Mouse (Mus musculus) ZHBTc4 (cell line): ENCODE measurements at regions not wholly inside any gene's neighbourhood (a gene's known extent, or its start where the extent isn't known, plus 50 kb on each side); places are given as distances from the start of the nearest gene placed in this dataset.
"Not testable (repeated sequence)": the region's sequence is repeated elsewhere in the genome, so short reads cannot be mapped to it uniquely, and the experiment has no call there.

Experiments
- DNase-seq: peaks from one replicate; pipeline ENCODE4 v3.0.0-alpha.2; 2011; ENCODE audit warnings: low read depth, low spot score

DNA sequence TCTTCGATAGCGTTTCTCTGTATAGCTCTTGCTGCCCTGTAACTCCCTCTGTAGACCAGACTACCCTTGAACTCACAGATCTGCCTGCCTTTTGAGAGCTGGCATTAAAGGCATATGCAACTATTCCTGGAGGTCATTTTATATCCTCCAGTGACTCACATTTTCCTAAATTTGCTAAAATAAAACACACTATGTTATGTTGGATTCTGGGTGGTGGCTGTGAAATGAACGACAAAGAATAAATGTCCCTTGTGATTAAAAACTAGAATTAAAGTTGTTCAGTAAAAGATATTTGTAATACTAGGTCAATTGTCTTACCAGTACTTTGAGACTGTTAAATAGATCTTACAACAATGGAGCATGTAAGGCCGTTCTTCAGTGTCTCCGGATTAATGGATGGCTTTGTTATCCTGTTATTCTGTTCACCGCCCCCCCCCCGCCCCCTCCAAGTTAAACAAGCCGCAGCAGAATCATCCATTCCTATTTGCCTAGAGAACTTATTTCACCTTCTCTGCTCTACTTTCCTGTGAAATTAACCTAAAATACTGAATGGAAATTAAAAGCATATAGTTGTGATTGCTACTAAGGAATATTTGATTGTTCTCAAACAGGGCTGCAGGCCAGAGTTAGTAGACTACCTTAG is 240.4 kb downstream of the Mef2c start:
- no peak for DNase-seq

DNA sequence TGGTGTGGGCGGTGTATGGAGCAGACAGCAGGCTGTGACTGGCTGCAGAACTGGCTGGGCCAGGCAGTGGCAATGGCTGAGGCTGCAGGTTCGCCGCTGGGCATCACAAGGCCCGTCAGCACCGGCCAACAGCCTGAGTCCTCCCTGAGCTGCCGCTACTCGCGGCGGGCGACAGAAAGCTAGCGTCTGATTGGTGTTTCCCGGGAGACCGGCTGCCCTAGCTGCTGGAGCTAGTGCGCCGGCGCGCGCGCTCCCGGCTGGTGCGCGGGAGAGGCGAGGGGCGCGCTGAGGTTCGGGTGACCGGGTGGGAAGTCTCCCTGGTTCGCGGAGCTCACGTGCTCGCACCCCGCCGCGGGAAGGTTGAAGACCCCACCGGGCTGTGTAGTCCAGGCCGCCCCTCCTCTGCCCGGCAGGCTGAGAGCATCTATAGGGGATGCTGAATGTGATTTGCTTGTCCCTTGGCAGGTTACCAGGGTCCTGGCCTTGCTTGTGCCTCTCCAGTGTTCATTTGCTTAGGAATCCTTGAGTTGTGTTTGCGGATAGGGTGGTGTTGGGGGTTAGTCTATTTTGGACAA is 241.2 kb downstream of the Mef2c start:
- peak; percentile 87 for DNase-seq

DNA sequence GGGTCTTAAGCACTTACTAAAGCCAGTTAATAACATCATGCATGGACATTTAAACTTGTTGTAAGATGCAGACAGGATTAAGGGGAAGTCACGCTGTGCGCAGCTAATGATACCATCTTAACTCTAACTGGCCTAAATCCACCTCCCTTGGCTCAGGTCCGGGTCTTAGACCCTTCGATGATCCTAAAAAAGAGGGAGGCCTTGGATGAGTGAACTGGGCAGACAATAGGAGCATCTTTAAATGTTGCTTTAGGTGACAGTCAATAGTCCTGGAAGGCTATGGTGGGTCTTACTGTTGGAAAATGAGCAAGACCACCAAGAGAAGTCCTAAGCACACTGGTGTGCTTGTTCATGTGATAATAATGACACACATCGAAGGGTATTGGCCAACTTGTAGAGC is 242.1 kb downstream of the Mef2c start:
- DNase-seq, result no peak

- no peak for DNase-seq
These were observed 243.8 kb downstream of the Mef2c start for GRCm38 (mm10) chr13:83747671-83748070.

DNA sequence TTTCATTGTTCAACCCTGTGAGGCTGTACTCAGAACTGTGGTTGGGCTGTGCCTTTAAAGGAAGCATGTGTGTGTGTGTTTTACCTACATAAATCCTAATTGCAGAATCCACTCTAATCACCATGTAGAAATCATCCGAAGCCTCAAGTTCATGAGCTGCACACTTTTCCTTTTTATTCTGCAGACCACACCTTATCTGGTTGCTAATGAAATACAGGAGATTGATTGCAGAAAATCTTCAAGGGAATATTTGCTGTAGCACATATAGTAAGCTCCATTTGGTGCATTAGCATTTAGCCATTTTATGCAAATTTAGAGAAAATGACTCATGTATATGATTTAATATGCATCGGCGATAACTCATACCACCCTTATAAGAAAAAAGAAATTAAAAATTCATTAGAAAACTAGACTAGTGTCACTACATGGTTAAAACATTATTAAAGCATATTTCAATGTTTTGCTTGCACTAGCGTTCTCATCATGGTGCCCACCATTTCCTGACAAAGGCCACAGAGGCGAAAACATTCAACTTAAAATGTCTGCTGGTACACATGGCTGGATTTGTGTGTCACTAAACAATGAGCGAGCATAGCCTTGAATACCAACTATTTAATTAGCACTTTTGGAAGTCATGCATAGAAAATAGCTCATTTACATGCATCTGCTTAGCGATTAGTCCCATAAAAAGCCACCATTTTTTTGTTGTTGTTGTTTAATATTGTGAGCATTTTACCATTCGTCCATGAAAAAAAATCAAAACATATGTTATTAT is 245.7 kb downstream of the Mef2c start:
- DNase-seq, result no peak

- DNase-seq, result no peak
These were observed 246.6 kb downstream of the Mef2c start for GRCm38 (mm10) chr13:83750437-83750836.

DNA sequence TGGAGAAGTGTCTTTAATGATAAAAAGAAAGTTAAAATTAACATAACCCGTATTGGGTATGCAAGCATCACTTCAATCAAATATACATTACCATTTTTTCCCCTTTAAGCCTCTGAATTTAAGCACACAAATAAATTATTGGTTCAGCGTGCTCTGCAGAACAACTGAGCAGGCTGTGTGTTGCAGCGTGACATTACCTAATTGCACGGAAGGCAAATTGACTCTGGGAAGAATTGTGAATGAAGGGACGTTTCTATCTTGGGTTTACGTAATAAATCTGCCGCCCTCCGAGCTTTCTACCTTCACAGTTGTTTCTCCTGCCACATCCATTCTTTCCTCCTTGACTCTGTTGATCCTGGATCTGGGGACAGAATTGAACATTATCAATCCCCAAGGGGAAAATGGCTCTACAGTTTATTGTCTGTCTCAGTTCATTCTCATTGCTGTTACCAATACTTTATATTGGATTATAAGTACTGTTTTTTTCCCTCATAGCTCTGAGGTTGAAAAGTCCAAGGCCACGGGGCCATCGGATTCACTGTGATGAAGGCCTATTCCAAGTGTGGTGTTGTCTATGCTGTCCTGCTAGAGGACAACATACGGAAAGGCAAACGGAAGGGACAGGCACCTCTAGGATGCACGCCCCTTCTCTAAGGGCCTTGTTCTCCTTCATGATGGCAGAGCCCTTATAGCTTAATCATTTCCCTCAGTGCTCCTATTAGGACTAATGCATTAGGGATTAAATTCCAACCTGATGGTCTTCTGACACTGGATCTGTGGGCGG is 256.7 kb downstream of the Mef2c start:
- no peak for DNase-seq

DNA sequence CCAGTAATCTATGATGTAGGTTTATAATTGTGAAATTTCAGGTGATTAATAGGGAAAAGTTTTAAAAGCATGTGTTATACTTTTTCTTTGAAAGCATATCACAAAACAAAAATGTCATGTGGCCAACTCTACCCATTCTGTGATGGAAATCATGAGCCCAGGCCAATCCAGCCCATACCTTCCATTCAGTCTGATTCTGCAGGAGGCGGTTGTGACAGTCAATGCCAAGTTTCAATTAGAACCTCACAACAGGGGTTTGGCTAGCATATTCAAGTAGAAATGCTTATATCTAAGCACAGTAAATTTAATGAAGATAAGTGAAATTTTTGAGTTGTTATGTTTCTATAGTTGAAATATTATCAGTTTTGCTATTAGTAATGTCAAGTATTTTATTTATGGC is 258.6 kb downstream of the Mef2c start:
- no peak for DNase-seq

GRCm38 (mm10) chr13:83763288-83763687 is 259.5 kb downstream of the Mef2c start:
- DNase-seq, result not testable (repeated sequence)

DNA sequence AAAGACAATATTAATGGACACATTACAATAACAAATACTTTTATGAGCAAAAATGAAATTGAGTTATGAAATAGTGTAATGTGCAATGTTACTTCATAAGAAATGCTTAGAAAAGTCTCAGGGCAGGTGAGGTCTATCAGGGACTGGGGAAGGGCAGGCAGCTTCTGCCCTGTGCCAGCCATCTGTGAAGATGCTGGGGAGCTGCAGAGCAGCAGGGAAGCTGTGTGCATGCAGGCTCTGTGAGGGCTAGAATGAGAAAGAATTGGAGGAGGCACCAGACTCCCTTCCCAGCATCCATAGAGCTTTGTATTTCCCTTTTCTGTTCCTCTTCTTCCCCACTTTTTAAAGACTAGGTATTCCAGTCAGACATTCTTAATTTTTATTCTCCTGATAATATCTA is 281.8 kb downstream of the Mef2c start:
- no peak for DNase-seq

DNA sequence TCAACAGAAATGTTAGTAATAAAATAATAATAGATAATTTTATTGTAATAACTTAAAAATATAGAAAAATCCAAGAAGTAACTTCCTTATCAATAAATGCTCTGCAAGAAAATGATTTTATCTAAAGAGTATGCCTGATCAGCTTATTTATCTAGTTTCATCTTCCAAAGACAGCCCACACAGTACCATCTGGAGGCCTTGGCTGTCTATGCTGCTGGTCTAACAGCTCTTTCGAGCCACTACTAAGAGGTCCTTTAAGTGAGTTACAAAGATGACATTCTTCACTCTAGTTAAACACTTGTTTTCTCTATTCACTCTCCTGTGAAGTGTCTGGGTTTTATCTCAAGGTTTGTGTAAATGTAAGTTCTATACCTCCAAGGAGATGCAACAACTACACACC is 305.7 kb downstream of the Mef2c start:
- no peak for DNase-seq

DNA sequence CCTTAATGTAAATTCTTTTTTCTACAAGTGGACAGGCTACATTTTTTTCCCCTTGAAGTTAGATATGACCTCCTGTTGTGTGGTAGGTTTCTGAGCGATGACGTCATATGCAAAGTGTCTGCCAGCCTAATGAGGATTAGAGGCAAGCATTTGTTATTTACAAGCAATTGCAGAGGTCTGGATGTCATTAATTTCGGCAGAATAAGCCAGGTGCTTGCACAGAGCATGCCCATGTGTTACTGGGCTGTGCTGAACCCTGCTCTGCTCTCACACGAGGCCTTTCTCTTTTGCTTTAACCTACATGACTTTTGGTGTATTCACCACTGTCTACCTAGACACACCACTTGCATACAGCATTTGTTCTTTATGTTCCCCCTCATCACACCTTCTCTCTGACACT is 316.5 kb downstream of the Mef2c start:
- DNase-seq, result no peak

DNA sequence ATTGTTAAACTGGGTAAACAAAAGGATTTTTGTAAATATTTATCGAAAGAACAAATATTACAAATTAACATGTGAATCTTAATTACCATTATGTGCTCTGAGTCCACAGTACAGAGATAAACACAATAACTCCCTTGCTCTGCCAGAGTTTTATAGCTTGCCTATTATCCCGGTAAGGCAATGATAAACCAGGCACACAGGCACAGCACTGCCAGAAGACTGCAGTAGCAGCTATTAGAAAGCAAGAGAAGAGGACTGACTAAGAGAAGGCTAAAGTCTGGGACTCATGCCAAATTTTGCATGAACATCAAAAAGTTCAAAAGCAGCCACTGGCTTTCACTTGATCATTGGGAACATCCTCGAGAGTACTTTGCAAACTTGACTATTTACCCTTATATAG is 316.9 kb downstream of the Mef2c start:
- no peak for DNase-seq

DNA sequence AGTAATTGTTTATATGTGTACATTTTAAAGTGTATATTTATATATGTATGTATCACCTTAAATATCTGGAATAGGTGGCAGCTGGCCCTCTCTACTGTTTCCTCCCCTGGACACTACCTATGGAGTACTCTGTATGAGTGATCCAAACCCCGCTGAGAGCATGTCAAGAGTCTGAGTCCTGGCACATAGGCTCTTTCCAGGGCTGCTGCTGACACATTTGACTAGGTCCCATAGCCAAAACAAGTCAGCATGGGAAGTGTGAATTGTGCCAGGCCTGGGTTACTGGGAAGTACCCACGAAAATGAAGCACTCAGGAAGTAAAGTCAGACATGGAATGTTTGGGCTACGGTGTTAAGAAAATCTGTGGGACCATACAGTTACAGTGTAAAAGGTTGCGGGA is 321.1 kb downstream of the Mef2c start:
- no peak for DNase-seq

DNA sequence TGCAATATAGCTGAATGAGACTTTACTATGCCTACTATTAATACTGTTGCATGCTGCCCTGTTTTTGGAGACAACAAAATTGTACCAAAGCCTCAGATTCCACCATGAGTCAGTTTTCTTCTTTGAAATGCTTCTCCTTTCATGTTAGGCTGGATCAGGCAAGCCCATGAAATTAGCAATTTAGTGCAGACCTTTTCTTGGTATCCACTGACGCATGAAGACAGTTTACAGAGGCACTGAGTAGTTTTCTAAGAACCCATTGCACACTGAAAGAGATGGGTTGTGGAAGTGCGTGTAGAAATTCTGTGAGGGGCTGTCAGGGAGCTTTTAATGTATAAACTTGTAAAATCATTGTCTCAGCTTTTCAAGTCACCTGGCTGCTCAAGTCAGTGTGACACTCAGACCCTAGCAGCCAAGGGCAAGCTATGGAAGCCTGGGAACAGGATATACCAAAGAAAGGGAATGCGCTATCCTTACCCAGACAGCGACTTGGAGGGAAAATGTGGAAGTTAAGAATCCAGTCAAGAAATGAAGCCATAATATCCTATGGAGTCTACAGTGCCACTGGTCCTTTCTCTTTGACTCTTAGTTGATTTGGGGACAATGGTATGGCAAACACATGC is 323.1 kb downstream of the Mef2c start:
- DNase-seq, result no peak

GRCm38 (mm10) chr13:83865932-83866685 is 356.0 kb upstream of the Tmem161b start:
- DNase-seq, result no peak

DNA sequence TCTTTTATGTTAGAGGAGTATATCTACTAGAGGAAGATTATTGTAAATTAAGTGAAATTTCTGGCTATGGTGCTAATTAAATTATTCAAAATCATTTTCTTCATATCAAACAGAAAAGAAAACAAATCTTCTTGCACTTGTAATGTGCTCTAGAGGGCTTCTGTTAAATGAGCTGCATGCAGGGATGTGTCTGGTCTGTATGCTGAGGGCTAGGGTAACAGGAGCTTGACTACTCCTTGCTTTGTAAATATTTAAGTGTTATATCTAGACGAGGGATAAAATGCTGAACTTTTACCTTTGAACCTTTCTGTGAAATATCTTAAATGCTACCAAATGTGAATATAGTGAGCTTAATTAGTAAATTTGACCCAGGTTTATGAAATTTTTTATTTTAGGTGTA is 354.9 kb upstream of the Tmem161b start:
- no peak for DNase-seq

GRCm38 (mm10) chr13:83867831-83868473 is 354.1 kb upstream of the Tmem161b start:
- DNase-seq, result no peak

DNA sequence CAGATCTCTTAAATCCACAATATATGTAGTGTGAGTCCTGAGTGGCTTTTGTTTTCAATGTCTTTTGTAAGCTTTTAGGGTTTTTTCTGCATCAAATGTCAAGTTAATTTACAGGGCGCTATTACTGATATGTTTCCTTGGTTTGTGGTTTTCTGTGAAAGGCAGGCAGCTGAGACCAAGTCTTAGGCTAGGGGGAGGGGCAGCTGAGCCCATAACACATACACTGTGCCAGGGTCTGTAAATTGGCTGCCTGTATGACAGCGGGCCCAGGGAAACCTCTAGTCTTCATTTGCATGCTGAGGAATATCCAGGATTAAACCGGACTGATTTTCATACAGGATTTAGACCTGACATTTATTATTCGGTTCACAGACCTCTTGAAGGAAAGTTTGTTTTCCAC is 353.2 kb upstream of the Tmem161b start:
- no peak for DNase-seq

DNA sequence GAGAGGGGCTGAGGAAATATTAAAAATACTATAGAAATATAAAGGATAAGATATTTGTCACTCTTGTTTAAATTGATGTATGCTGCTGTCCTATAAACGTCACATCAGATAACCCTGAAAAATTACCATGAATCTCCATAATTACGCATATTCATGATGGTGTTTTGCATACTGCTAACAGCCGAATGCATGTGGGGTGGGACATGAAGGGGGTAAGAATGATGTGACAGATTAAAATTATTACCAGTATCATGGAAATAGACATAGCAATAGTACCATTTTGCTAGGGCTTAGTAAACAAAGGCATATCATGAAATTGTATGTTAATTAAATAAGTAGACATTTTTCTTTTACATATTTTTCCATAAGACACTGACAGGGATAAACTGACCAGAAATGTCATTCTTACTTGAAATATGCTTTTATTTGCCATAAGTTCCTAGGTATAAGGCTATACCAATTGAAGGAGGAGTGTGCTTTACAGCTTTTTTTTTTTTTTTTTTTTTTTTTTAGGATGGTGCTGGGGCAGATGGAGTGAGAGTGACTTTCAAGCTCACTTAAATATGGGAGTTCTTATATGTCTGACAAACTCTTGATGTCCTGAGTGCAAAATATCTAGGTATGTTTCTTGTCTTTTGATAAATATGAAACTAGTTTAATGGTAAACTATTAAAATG is 349.8 kb upstream of the Tmem161b start:
- DNase-seq, result no peak
